Mouse (Mus musculus): ENCODE data around the gene Selenov.

GRCm38 (mm10) chr7:28269355-28269754 lies 21.6 kb downstream of the Selenov start:
- TF ChIP-seq GATA1 (IDR thresholded peaks at IDR 0.05; ENCODE audit: borderline replicate concordance, low read length) = no peak
- TF ChIP-seq FLI1 (IDR thresholded peaks at IDR 0.05; ENCODE audit: low read length) = no peak

Data from megakaryocyte, embryonic 14.5 days (primary cell).